Mouse (Mus musculus): ENCODE measurements around the gene Gpr171. TPM values are rescaled to one million over a fixed set of nuclear protein-coding genes. Genes with fewer than 3 reads are reported as not detected.
"Not testable (repeated sequence)": the region's sequence is repeated elsewhere in the genome, so short reads cannot be mapped to it uniquely, and the experiment has no call there.

The Gpr171 gene
- polyA plus RNA-seq, 1 experiment, result not detected

- 61% methylated on average over 6 of the region's 6 CpGs for WGBS
- TF ChIP-seq CTCF (IDR thresholded peaks at IDR 0.05; ENCODE audit: borderline replicate concordance, insufficient read depth, low read depth, low read length) (no peak), POLR2A (IDR thresholded peaks at IDR 0.05; ENCODE audit: borderline replicate concordance, insufficient read depth, low read length) (no peak)
- no peak for DNase-seq
Observed at GRCm38 (mm10) chr3:59080293-59080916, 21.2 kb downstream of the Gpr171 start.

GRCm38 (mm10) chr3:59079327-59079726 lies 22.3 kb downstream of the Gpr171 start:
- 50% methylated on average over 4 of the region's 4 CpGs for WGBS
- Histone ChIP-seq H3K27me3 (ENCODE audit: control insufficient read depth, insufficient read depth, low read length) (no peaks in the 10 kb centered on the region), H3K4me1 (ENCODE audit: control insufficient read depth, insufficient read depth, low read length) (peaks cover 8% of the 10 kb centered on the region), H3K27ac (ENCODE audit: insufficient read depth, low read length) (no peak overlapping the region), H3K4me3 (replicated peaks; ENCODE audit: insufficient read depth, low read depth, low read length) (no peak overlapping the region)
- no peak for TF ChIP-seq POLR2A (IDR thresholded peaks at IDR 0.05; ENCODE audit: borderline replicate concordance, insufficient read depth, low read length)
- TF ChIP-seq CTCF (IDR thresholded peaks at IDR 0.05; ENCODE audit: borderline replicate concordance, insufficient read depth, low read depth, low read length), result peak; percentile 55; the same call in 1 of the 2 replicates
- peak in 1 of 2 experiments; percentile 48 for DNase-seq

More at GRCm38 (mm10) chr3:59080293-59080916, 21.2 kb downstream of the Gpr171 start:
- peaks cover 8% of the 10 kb centered on the region for H3K4me1 ChIP-seq (ENCODE audit: control insufficient read depth, insufficient read depth, low read length)
- no peak overlapping the region for H3K27ac ChIP-seq (ENCODE audit: insufficient read depth, low read length)
- H3K27me3 ChIP-seq (ENCODE audit: control insufficient read depth, insufficient read depth, low read length), result no peaks in the 10 kb centered on the region
- no peak overlapping the region for H3K4me3 ChIP-seq (replicated peaks; ENCODE audit: insufficient read depth, low read depth, low read length)

- Histone ChIP-seq H3K4me1 (ENCODE audit: control insufficient read depth, insufficient read depth, low read length) (peaks cover 8% of the 10 kb centered on the region), H3K27me3 (ENCODE audit: control insufficient read depth, insufficient read depth, low read length) (no peaks in the 10 kb centered on the region), H3K4me3 (replicated peaks; ENCODE audit: insufficient read depth, low read depth, low read length) (no peak overlapping the region), H3K27ac (ENCODE audit: insufficient read depth, low read length) (no peak overlapping the region)
- WGBS, result 83% methylated on average over 11 of the region's 11 CpGs
- TF ChIP-seq CTCF (IDR thresholded peaks at IDR 0.05; ENCODE audit: borderline replicate concordance, insufficient read depth, low read depth, low read length), result no peak
- TF ChIP-seq POLR2A (IDR thresholded peaks at IDR 0.05; ENCODE audit: borderline replicate concordance, insufficient read depth, low read length), result no peak
- DNase-seq, result no peak
Observed at GRCm38 (mm10) chr3:59078585-59078984, 23.0 kb downstream of the Gpr171 start.

- Histone ChIP-seq H3K27ac (ENCODE audit: insufficient read depth, low read length) (no peak overlapping the region), H3K4me1 (ENCODE audit: control insufficient read depth, insufficient read depth, low read length) (peaks cover 8% of the 10 kb centered on the region), H3K27me3 (ENCODE audit: control insufficient read depth, insufficient read depth, low read length) (no peaks in the 10 kb centered on the region), H3K4me3 (replicated peaks; ENCODE audit: insufficient read depth, low read depth, low read length) (no peak overlapping the region)
- DNase-seq, result no peak
- TF ChIP-seq POLR2A (IDR thresholded peaks at IDR 0.05; ENCODE audit: borderline replicate concordance, insufficient read depth, low read length), result no peak
- TF ChIP-seq CTCF (IDR thresholded peaks at IDR 0.05; ENCODE audit: borderline replicate concordance, insufficient read depth, low read depth, low read length), result peak; percentile 48
- 47% methylated on average over 4 of the region's 4 CpGs for WGBS
Observed at GRCm38 (mm10) chr3:59077278-59077677, 24.3 kb downstream of the Gpr171 start.

- not testable (repeated sequence) for DNase-seq; H3K27ac ChIP-seq (ENCODE audit: insufficient read depth, low read length); H3K4me1 ChIP-seq (ENCODE audit: control insufficient read depth, insufficient read depth, low read length); H3K27me3 ChIP-seq (ENCODE audit: control insufficient read depth, insufficient read depth, low read length); H3K4me3 ChIP-seq (replicated peaks; ENCODE audit: insufficient read depth, low read depth, low read length)
- 81% methylated on average over 1 of the region's 1 CpGs for WGBS
Observed at GRCm38 (mm10) chr3:59069071-59069470, 32.5 kb downstream of the Gpr171 start.

- Histone ChIP-seq H3K4me3 (replicated peaks; ENCODE audit: insufficient read depth, low read depth, low read length) (no peak overlapping the region), H3K4me1 (ENCODE audit: control insufficient read depth, insufficient read depth, low read length) (no peaks in the 10 kb centered on the region), H3K27me3 (ENCODE audit: control insufficient read depth, insufficient read depth, low read length) (no peaks in the 10 kb centered on the region), H3K27ac (ENCODE audit: insufficient read depth, low read length) (no peak overlapping the region)
- no peak for TF ChIP-seq POLR2A (IDR thresholded peaks at IDR 0.05; ENCODE audit: borderline replicate concordance, insufficient read depth, low read length)
- TF ChIP-seq CTCF (IDR thresholded peaks at IDR 0.05; ENCODE audit: borderline replicate concordance, insufficient read depth, low read depth, low read length), result no peak
- WGBS, result 64% methylated on average over 8 of the region's 8 CpGs
- DNase-seq, result no peak
Observed at GRCm38 (mm10) chr3:59066558-59067294, 34.9 kb downstream of the Gpr171 start.

- DNase-seq, result no peak
- no peaks in the 10 kb centered on the region for H3K4me1 ChIP-seq (ENCODE audit: control insufficient read depth, insufficient read depth, low read length)
- WGBS, result 77% methylated on average over 3 of the region's 3 CpGs
- no peak overlapping the region for H3K4me3 ChIP-seq (replicated peaks; ENCODE audit: insufficient read depth, low read depth, low read length)
- H3K27me3 ChIP-seq (ENCODE audit: control insufficient read depth, insufficient read depth, low read length), result no peaks in the 10 kb centered on the region
- TF ChIP-seq POLR2A (IDR thresholded peaks at IDR 0.05; ENCODE audit: borderline replicate concordance, insufficient read depth, low read length) (no peak), CTCF (IDR thresholded peaks at IDR 0.05; ENCODE audit: borderline replicate concordance, insufficient read depth, low read depth, low read length) (no peak)
- H3K27ac ChIP-seq (ENCODE audit: insufficient read depth, low read length), result no peak overlapping the region
Observed at GRCm38 (mm10) chr3:59065937-59066336, 35.7 kb downstream of the Gpr171 start.

- H3K27me3 ChIP-seq (ENCODE audit: control insufficient read depth, insufficient read depth, low read length), result no peaks in the 10 kb centered on the region
- H3K4me3 ChIP-seq (replicated peaks; ENCODE audit: insufficient read depth, low read depth, low read length), result no peak overlapping the region
- DNase-seq, result no peak
- no peak for TF ChIP-seq CTCF (IDR thresholded peaks at IDR 0.05; ENCODE audit: borderline replicate concordance, insufficient read depth, low read depth, low read length)
- TF ChIP-seq POLR2A (IDR thresholded peaks at IDR 0.05; ENCODE audit: borderline replicate concordance, insufficient read depth, low read length), result no peak
- WGBS, result 97% methylated on average over 4 of the region's 4 CpGs
- peaks cover 6% of the 10 kb centered on the region for H3K4me1 ChIP-seq (ENCODE audit: control insufficient read depth, insufficient read depth, low read length)
- H3K27ac ChIP-seq (ENCODE audit: insufficient read depth, low read length), result no peak overlapping the region
Observed at GRCm38 (mm10) chr3:59063431-59063830, 38.2 kb downstream of the Gpr171 start.

All from cerebellum, adult 2 months (tissue).